Comparison of ENCODE assay signal across 8 mouse cellular contexts in the genomic region with DNA sequence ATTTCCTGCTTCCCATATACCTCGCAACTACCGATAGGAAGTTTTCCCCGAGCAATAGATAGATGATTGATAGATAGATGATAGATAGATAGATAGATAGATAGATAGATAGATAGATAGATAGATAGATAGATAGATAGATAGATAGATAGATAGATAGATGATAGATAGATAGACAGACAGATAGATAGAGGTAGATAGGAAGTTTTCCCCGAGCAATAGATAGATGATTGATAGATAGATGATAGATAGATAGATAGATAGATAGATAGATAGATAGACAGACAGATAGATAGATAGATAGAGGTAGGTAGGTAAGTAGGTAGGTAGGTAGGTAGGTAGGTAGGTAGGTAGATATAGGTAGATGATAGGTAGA. TPM values are rescaled to one million over a fixed set of nuclear protein-coding genes. Genes with fewer than 3 reads are reported as not detected.
DNase-seq lines count a peak whose midpoint lies in the region; ATAC-seq and TF ChIP-seq lines count a peak whose summit lies in the region.
"Not testable (repeated sequence)": the region's sequence is repeated elsewhere in the genome, so short reads cannot be mapped to it uniquely, and the experiment has no call there.

No protein-coding gene starts in this region.

- not testable (repeated sequence) for H3K36me3 ChIP-seq in C2C12 (ENCODE audit: control insufficient read depth, insufficient read depth); embryonic facial prominence, embryonic 11.5 days (replicated peaks; ENCODE audit: control insufficient read depth, insufficient read depth, low read depth, low read length); forebrain, embryonic 16.5 days (ENCODE audit: control insufficient read depth, insufficient read depth); hindbrain, embryonic 11.5 days (ENCODE audit: control insufficient read depth, insufficient read depth, low read length); kidney, embryonic 14.5 days (ENCODE audit: control insufficient read depth, insufficient read depth, low read length); liver, embryonic 11.5 days (ENCODE audit: control insufficient read depth, insufficient read depth, low read length); neural tube, embryonic 14.5 days (ENCODE audit: control insufficient read depth, insufficient read depth, low read length)
- H3K36me3 ChIP-seq in megakaryocyte, embryonic 14.5 days (replicated peaks; ENCODE audit: low read length), result peaks cover 11% of the 10 kb centered on the region

- peak overlapping the region; percentile 92 for H3K4me3 ChIP-seq in C2C12 (ENCODE audit: insufficient read depth, poor library complexity, severe bottlenecking)
- H3K4me3 ChIP-seq in embryonic facial prominence, embryonic 11.5 days (ENCODE audit: low read depth, low read length), result peak overlapping the region; percentile 97
- peak overlapping the region; percentile 96 for H3K4me3 ChIP-seq in forebrain, embryonic 16.5 days (replicated peaks; ENCODE audit: low read length)
- H3K4me3 ChIP-seq in hindbrain, embryonic 11.5 days (ENCODE audit: low read depth, low read length), result peak overlapping the region; percentile 91
- H3K4me3 ChIP-seq in kidney, embryonic 14.5 days (ENCODE audit: low read length), result peak overlapping the region; percentile 93
- peak overlapping the region; percentile 64 for H3K4me3 ChIP-seq in liver, embryonic 11.5 days (ENCODE audit: low read depth, low read length)
- peak overlapping the region; percentile 96 for H3K4me3 ChIP-seq in megakaryocyte, embryonic 14.5 days (replicated peaks)
- H3K4me3 ChIP-seq in neural tube, embryonic 14.5 days (ENCODE audit: low read depth, low read length), result peak overlapping the region; percentile 97

- TF ChIP-seq CTCF in C2C12 (IDR thresholded peaks at IDR 0.05; ENCODE audit: control insufficient read depth, insufficient read depth, insufficient read length), result not testable (repeated sequence)

- not testable (repeated sequence) for H3K27me3 ChIP-seq in C2C12 (ENCODE audit: control insufficient read depth, insufficient read depth, insufficient read length); embryonic facial prominence, embryonic 11.5 days (ENCODE audit: control insufficient read depth, insufficient read depth, low read length); forebrain, embryonic 16.5 days (replicated peaks; ENCODE audit: control insufficient read depth, insufficient read depth, low read length); hindbrain, embryonic 11.5 days (ENCODE audit: control insufficient read depth, insufficient read depth, low read length); kidney, embryonic 14.5 days (ENCODE audit: control insufficient read depth, insufficient read depth, low read length); liver, embryonic 11.5 days (replicated peaks; ENCODE audit: control insufficient read depth, insufficient read depth, low read length); megakaryocyte, embryonic 14.5 days (replicated peaks); neural tube, embryonic 14.5 days (ENCODE audit: control insufficient read depth, insufficient read depth, low read length)

- H3K79me3 ChIP-seq in C2C12 (ENCODE audit: low read depth), result peaks cover 35% of the 10 kb centered on the region

- H3K4me1 ChIP-seq in embryonic facial prominence, embryonic 11.5 days (ENCODE audit: control insufficient read depth, insufficient read depth, low read length); forebrain, embryonic 16.5 days (replicated peaks; ENCODE audit: control insufficient read depth, insufficient read depth, low read length); hindbrain, embryonic 11.5 days (replicated peaks; ENCODE audit: control insufficient read depth, insufficient read depth, low read length); kidney, embryonic 14.5 days (ENCODE audit: control insufficient read depth, insufficient read depth, low read length); liver, embryonic 11.5 days (replicated peaks; ENCODE audit: control insufficient read depth, insufficient read depth, low read length); neural tube, embryonic 14.5 days (ENCODE audit: control insufficient read depth, insufficient read depth, low read length): not testable (repeated sequence)
- peaks cover 19% of the 10 kb centered on the region for H3K4me1 ChIP-seq in megakaryocyte, embryonic 14.5 days

- H3K4me2 ChIP-seq in embryonic facial prominence, embryonic 11.5 days (ENCODE audit: low read depth, low read length); hindbrain, embryonic 11.5 days (replicated peaks; ENCODE audit: low read depth, low read length); liver, embryonic 11.5 days: not testable (repeated sequence)
- peak overlapping the region; percentile 98 for H3K4me2 ChIP-seq in forebrain, embryonic 16.5 days (ENCODE audit: low read length)
- peak overlapping the region; percentile 83 for H3K4me2 ChIP-seq in kidney, embryonic 14.5 days (replicated peaks; ENCODE audit: low read depth, low read length)
- peak overlapping the region; percentile 90 for H3K4me2 ChIP-seq in neural tube, embryonic 14.5 days (ENCODE audit: low read depth, low read length)

- WGBS in embryonic facial prominence, embryonic 11.5 days, result 24% methylated on average over 4 of the region's 4 CpGs
- WGBS in forebrain, embryonic 16.5 days, result 19% methylated on average over 4 of the region's 4 CpGs
- WGBS in hindbrain, embryonic 11.5 days, result 22% methylated on average over 4 of the region's 4 CpGs
- 21% methylated on average over 4 of the region's 4 CpGs for WGBS in kidney, embryonic 14.5 days
- WGBS in liver, embryonic 11.5 days, result 13% methylated on average over 4 of the region's 4 CpGs
- 21% methylated on average over 4 of the region's 4 CpGs for WGBS in neural tube, embryonic 14.5 days

- not testable (repeated sequence) for H3K9ac ChIP-seq in embryonic facial prominence, embryonic 11.5 days (replicated peaks; ENCODE audit: low read length); forebrain, embryonic 16.5 days (replicated peaks; ENCODE audit: low read depth, low read length); hindbrain, embryonic 11.5 days (ENCODE audit: low read depth, low read length); neural tube, embryonic 14.5 days (replicated peaks; ENCODE audit: low read depth, low read length)
- peak overlapping the region; percentile 88; the same call in 1 of the 2 replicates for H3K9ac ChIP-seq in kidney, embryonic 14.5 days (ENCODE audit: low read depth, low read length)
- H3K9ac ChIP-seq in liver, embryonic 11.5 days (ENCODE audit: low read depth, low read length), result peak overlapping the region; percentile 73

- not testable (repeated sequence) for ATAC-seq in embryonic facial prominence, embryonic 11.5 days (replicated peaks; ENCODE audit: insufficient number of reproducible peaks, low FRiP score, low TSS enrichment, low read depth); forebrain, embryonic 16.5 days; hindbrain, embryonic 11.5 days (ENCODE audit: low FRiP score); kidney, embryonic 14.5 days (ENCODE audit: low FRiP score, low TSS enrichment); liver, embryonic 11.5 days (replicated peaks; ENCODE audit: low FRiP score); neural tube, embryonic 14.5 days (ENCODE audit: low read depth)

- not testable (repeated sequence) for H3K9me3 ChIP-seq in embryonic facial prominence, embryonic 11.5 days (replicated peaks; ENCODE audit: control insufficient read depth, low read length); forebrain, embryonic 16.5 days (ENCODE audit: control insufficient read depth, low read length); hindbrain, embryonic 11.5 days (ENCODE audit: control insufficient read depth, low read length); kidney, embryonic 14.5 days (ENCODE audit: control insufficient read depth, low read length); liver, embryonic 11.5 days (ENCODE audit: control insufficient read depth, low read length); megakaryocyte, embryonic 14.5 days; neural tube, embryonic 14.5 days (ENCODE audit: control insufficient read depth, low read length)

- not testable (repeated sequence) for H3ac ChIP-seq in C2C12 (ENCODE audit: control insufficient read depth, insufficient read length, low read depth)

- peaks cover 47% of the 10 kb centered on the region for H3K79me2 ChIP-seq in C2C12 (ENCODE audit: control insufficient read depth, insufficient read depth)

- H3K27ac ChIP-seq in embryonic facial prominence, embryonic 11.5 days (replicated peaks; ENCODE audit: low read depth, low read length), result 0 out of 2 replicates have a peak overlapping the region, but pooled peaks have one; percentile 52
- H3K27ac ChIP-seq in forebrain, embryonic 16.5 days (ENCODE audit: low read length); hindbrain, embryonic 11.5 days (ENCODE audit: low read depth, low read length); kidney, embryonic 14.5 days (ENCODE audit: low read depth, low read length); liver, embryonic 11.5 days (ENCODE audit: low read depth, low read length); neural tube, embryonic 14.5 days (ENCODE audit: low read depth, low read length): not testable (repeated sequence)

- DNase-seq in embryonic facial prominence, embryonic 11.5 days (ENCODE audit: low spot score); hindbrain, embryonic 11.5 days (ENCODE audit: low spot score); liver, embryonic 11.5 days (ENCODE audit: low spot score): not testable (repeated sequence)

RNA-seq across cellular contexts. Expression of gene Spopl, which starts 0.2 kb away (rescaled TPM):
- 3.2 TPM for polyA plus RNA-seq in C2C12 (2012; fragmentation: generic; extraction: Trizol)
- 10.4 and 12.3 TPM in 2 replicates for polyA plus RNA-seq in embryonic facial prominence, embryonic 11.5 days (2014; fragmentation: Nextera tagmentation; extraction: Ambion mirVana)
- polyA plus RNA-seq in forebrain, embryonic 16.5 days (2015; fragmentation: Nextera tagmentation; extraction: Ambion mirVana), result 10.1 and 11.2 TPM in 2 replicates
- 9.5 and 10.5 TPM in 2 replicates for polyA plus RNA-seq in hindbrain, embryonic 11.5 days (2014; fragmentation: Nextera tagmentation; extraction: Ambion mirVana)
- 10.1 and 15.9 TPM in 2 replicates for polyA plus RNA-seq in kidney, embryonic 14.5 days (2014; fragmentation: Nextera tagmentation; extraction: Ambion mirVana)
- 7.8 and 8.6 TPM in 2 replicates for polyA plus RNA-seq in liver, embryonic 11.5 days (2014; fragmentation: Nextera tagmentation; extraction: Ambion mirVana)
- 0.32 and 3.9 TPM in 2 replicates for polyA plus RNA-seq in megakaryocyte, embryonic 14.5 days (2012; ENCODE audit: insufficient read depth, low replicate concordance)
- polyA plus RNA-seq in neural tube, embryonic 14.5 days (2014; fragmentation: Nextera tagmentation; extraction: Ambion mirVana), result 11.5 and 13.7 TPM in 2 replicates
